32 mouse cellular contexts compared by ENCODE assay signal in genomic region chr15:63371328-63372023, GRCm38 (mm10).
DNase-seq lines count a peak whose midpoint lies in the region; ATAC-seq and TF ChIP-seq lines count a peak whose summit lies in the region.
"Had no signal": no experiment of that assay in that cellular context is flagged by ENCODE, and none has a peak within 500 bp of the region (broad histone marks: within the 10 kb centered on the region; RNA-seq: fewer than 3 reads in every experiment).

No protein-coding gene starts in this region.

- no peak for DNase-seq in embryonic facial prominence, embryonic 11.5 days (ENCODE audit: low spot score)
- no peak for DNase-seq in embryonic facial prominence, embryonic 10.5 days (ENCODE audit: low spot score)
- peak; percentile 82 for DNase-seq in kidney, postnatal 0 days (ENCODE audit: low spot score)
- no peak for DNase-seq in kidney, adult 9 months
- DNase-seq in MN1 (ENCODE audit: low spot score), result peak; percentile 37
- no peak for DNase-seq in adrenal gland, adult 2 months
- DNase-seq: adrenal gland, adult 8-10 months; cerebellum, adult 2 months; cerebellum, postnatal 25 days; gastrocnemius, adult 2 months; gastrocnemius, postnatal 36 days; heart, postnatal 10 days; kidney, postnatal 36 days; liver; lung, adult 2 months; lung, postnatal 10 days; midbrain, embryonic 14.5 days; retina, postnatal 1 day; right cerebral cortex, postnatal 14 days; thymus, adult 2 months; thymus, postnatal 36 days had no signal

- no peak overlapping the region for H3K9ac ChIP-seq in embryonic facial prominence, embryonic 11.5 days (replicated peaks; ENCODE audit: low read length)
- H3K9ac ChIP-seq in kidney, postnatal 0 days (ENCODE audit: low read depth, low read length), result no peak overlapping the region
- no peak overlapping the region for H3K9ac ChIP-seq in neural tube, embryonic 15.5 days (replicated peaks)
- H3K9ac ChIP-seq: heart, embryonic 13.5 days; hindbrain, embryonic 14.5 days; liver, embryonic 14.5 days had no signal

- H3K9me3 ChIP-seq in embryonic facial prominence, embryonic 11.5 days (replicated peaks; ENCODE audit: control insufficient read depth, low read length), result no peaks in the 10 kb centered on the region
- no peaks in the 10 kb centered on the region for H3K9me3 ChIP-seq in embryonic facial prominence, embryonic 10.5 days
- no peaks in the 10 kb centered on the region for H3K9me3 ChIP-seq in kidney, postnatal 0 days (replicated peaks; ENCODE audit: low read length)
- H3K9me3 ChIP-seq in neural tube, embryonic 15.5 days (replicated peaks), result no peaks in the 10 kb centered on the region
- H3K9me3 ChIP-seq: heart, embryonic 13.5 days had no signal

- H3K27me3 ChIP-seq in embryonic facial prominence, embryonic 11.5 days (ENCODE audit: control insufficient read depth, insufficient read depth, low read length), result no peaks in the 10 kb centered on the region
- no peaks in the 10 kb centered on the region for H3K27me3 ChIP-seq in embryonic facial prominence, embryonic 10.5 days (replicated peaks; ENCODE audit: low read depth, poor library complexity, severe bottlenecking)
- H3K27me3 ChIP-seq in kidney, postnatal 0 days (ENCODE audit: insufficient read depth, low read length), result no peaks in the 10 kb centered on the region
- H3K27me3 ChIP-seq in neural tube, embryonic 15.5 days (replicated peaks), result no peaks in the 10 kb centered on the region
- H3K27me3 ChIP-seq: heart, embryonic 13.5 days had no signal

- ATAC-seq in embryonic facial prominence, embryonic 11.5 days (replicated peaks; ENCODE audit: insufficient number of reproducible peaks, low FRiP score, low TSS enrichment, low read depth), result 0 out of 2 replicates have a peak, but pooled peaks have one; percentile 44
- ATAC-seq in kidney, postnatal 0 days (replicated peaks; ENCODE audit: low FRiP score, low read depth), result peak; percentile 85
- no peak for ATAC-seq in neural tube, embryonic 15.5 days (ENCODE audit: low FRiP score)
- ATAC-seq: activated CD4-positive, CD25-positive, alpha-beta regulatory T cell, adult 4 months; CD4-positive, CD25-positive, alpha-beta regulatory T cell, adult 4 months; forebrain, embryonic 14.5 days; intestine, postnatal 0 days had no signal

- WGBS in embryonic facial prominence, embryonic 11.5 days, result 57% methylated on average over 4 of the region's 4 CpGs
- 72% methylated on average over 4 of the region's 4 CpGs for WGBS in embryonic facial prominence, embryonic 10.5 days
- 21% methylated on average over 4 of the region's 4 CpGs for WGBS in kidney, postnatal 0 days
- 76% methylated on average over 4 of the region's 4 CpGs for WGBS in neural tube, embryonic 15.5 days

- H3K4me3 ChIP-seq in embryonic facial prominence, embryonic 11.5 days (ENCODE audit: low read depth, low read length), result no peak overlapping the region
- no peak overlapping the region for H3K4me3 ChIP-seq in embryonic facial prominence, embryonic 10.5 days
- H3K4me3 ChIP-seq in kidney, postnatal 0 days (replicated peaks; ENCODE audit: low read depth, low read length), result no peak overlapping the region
- no peak overlapping the region for H3K4me3 ChIP-seq in neural tube, embryonic 15.5 days (replicated peaks)
- H3K4me3 ChIP-seq: gastrocnemius, adult 2 months; heart, embryonic 13.5 days; layer of hippocampus, adult 2 months had no signal

- no peak overlapping the region for H3K27ac ChIP-seq in embryonic facial prominence, embryonic 11.5 days (replicated peaks; ENCODE audit: low read depth, low read length)
- H3K27ac ChIP-seq in embryonic facial prominence, embryonic 10.5 days (replicated peaks), result no peak overlapping the region
- H3K27ac ChIP-seq in kidney, postnatal 0 days, result peak overlapping the region; percentile 25; the same call in 1 of the 2 replicates
- H3K27ac ChIP-seq in neural tube, embryonic 15.5 days (replicated peaks), result no peak overlapping the region
- H3K27ac ChIP-seq: gastrocnemius, adult 2 months; heart, embryonic 13.5 days; hindbrain, embryonic 14.5 days; layer of hippocampus, adult 2 months; liver, embryonic 14.5 days; macrophage; stomach, postnatal 0 days had no signal

- H3K4me1 ChIP-seq in embryonic facial prominence, embryonic 11.5 days (ENCODE audit: control insufficient read depth, insufficient read depth, low read length), result no peaks in the 10 kb centered on the region
- no peaks in the 10 kb centered on the region for H3K4me1 ChIP-seq in embryonic facial prominence, embryonic 10.5 days
- no peaks in the 10 kb centered on the region for H3K4me1 ChIP-seq in kidney, postnatal 0 days (replicated peaks; ENCODE audit: insufficient read depth, low read length)
- H3K4me1 ChIP-seq in neural tube, embryonic 15.5 days, result no peaks in the 10 kb centered on the region
- H3K4me1 ChIP-seq: heart, embryonic 13.5 days had no signal

- no peaks in the 10 kb centered on the region for H3K36me3 ChIP-seq in embryonic facial prominence, embryonic 11.5 days (replicated peaks; ENCODE audit: control insufficient read depth, insufficient read depth, low read depth, low read length)
- no peaks in the 10 kb centered on the region for H3K36me3 ChIP-seq in embryonic facial prominence, embryonic 10.5 days (replicated peaks)
- no peaks in the 10 kb centered on the region for H3K36me3 ChIP-seq in kidney, postnatal 0 days (ENCODE audit: insufficient read depth, low read length)
- H3K36me3 ChIP-seq in neural tube, embryonic 15.5 days, result no peaks in the 10 kb centered on the region
- H3K36me3 ChIP-seq: heart, embryonic 13.5 days had no signal

- no peak for TF ChIP-seq CTCF in kidney, postnatal 0 days (IDR thresholded peaks at IDR 0.05; ENCODE audit: low read depth)

- no peak overlapping the region for H3K4me2 ChIP-seq in embryonic facial prominence, embryonic 11.5 days (ENCODE audit: low read depth, low read length)
- H3K4me2 ChIP-seq in kidney, postnatal 0 days (ENCODE audit: low read length), result no peak overlapping the region
- H3K4me2 ChIP-seq in neural tube, embryonic 15.5 days, result no peak overlapping the region
- H3K4me2 ChIP-seq: heart, embryonic 13.5 days; hindbrain, embryonic 14.5 days had no signal

Comparison
In these comparisons a context has a peak if more than half of its experiments do, and no peak if none do; other contexts are left out.
1. DNase-seq: peak in kidney, postnatal 0 days (single experiment) and MN1 (single experiment); none in embryonic facial prominence, embryonic 11.5 days (single experiment), embryonic facial prominence, embryonic 10.5 days (single experiment), kidney, adult 9 months (single experiment) and adrenal gland, adult 2 months (single experiment).